Mouse (Mus musculus) MEL (cell line): ENCODE results near the gene Kdm6b. TPM values are rescaled to one million over a fixed set of nuclear protein-coding genes. Genes with fewer than 3 reads are reported as not detected.
A peak's percentile ranks its signal among the peaks of the same experiment; 100 is the strongest.

Source experiments
- DNase-seq: peaks from one replicate; pipeline ENCODE4 v3.0.0; 2011; ENCODE audit warnings: low read depth, low spot score
- H3K27ac ChIP-seq: 2 replicates; pipeline ENCODE4 v1.5.1; 2012; ENCODE audit warnings: low read depth, mild to moderate bottlenecking, control low read depth, low read length, moderate library complexity; ENCODE audit not compliant: control insufficient read depth
- H3K27me3 ChIP-seq, 2 experiments: fragments of 150-350 bp in 1 of 2; sonication (generic) in 1 of 2; 2 replicates each; pipeline ENCODE4 v1.6.1; 2012; ENCODE audit warnings: low read length in 2 of 2, mild to moderate bottlenecking in 2 of 2, improper control_type of control experiment in 1 of 2, moderate library complexity in 1 of 2; ENCODE audit not compliant: insufficient read depth in 2 of 2, control insufficient read depth in 1 of 2
- H3K36me3 ChIP-seq, 2 experiments: 2 replicates each; pipeline ENCODE4 v1.6.1; 2012 to 2014; ENCODE audit warnings: low read length in 2 of 2, improper control_type of control experiment in 1 of 2, inconsistent platforms in 1 of 2, mild to moderate bottlenecking in 1 of 2; ENCODE audit not compliant: insufficient read depth in 2 of 2, control insufficient read depth in 1 of 2
- H3K4me1 ChIP-seq, 2 experiments: fragments of 150-350 bp in 1 of 2; sonication (generic) in 1 of 2; 2 replicates each; pipeline ENCODE4 v1.6.1; 2012; ENCODE audit warnings: low read length in 2 of 2, improper control_type of control experiment in 1 of 2, mild to moderate bottlenecking in 1 of 2; ENCODE audit not compliant: insufficient read depth in 2 of 2, control insufficient read depth in 1 of 2
- H3K4me3 ChIP-seq, 2 experiments: fragments of 150-350 bp in 1 of 2; sonication (generic) in 1 of 2; 2 replicates each; pipeline ENCODE4 v1.5.1; 2012; ENCODE audit warnings: low read depth in 2 of 2, low read length in 2 of 2, mild to moderate bottlenecking in 2 of 2, moderate library complexity in 2 of 2, control low read depth in 1 of 2, improper control_type of control experiment in 1 of 2; ENCODE audit not compliant: control insufficient read depth in 1 of 2, insufficient read depth in 1 of 2
- H3K79me2 ChIP-seq: 2 replicates; pipeline ENCODE4 v1.6.1; 2012; ENCODE audit warnings: mild to moderate bottlenecking, low read length, moderate library complexity; ENCODE audit not compliant: control insufficient read depth, poor library complexity, insufficient read depth
- H3K9ac ChIP-seq: 2 replicates; pipeline ENCODE4 v1.6.1; 2012; ENCODE audit warnings: low read depth, mild to moderate bottlenecking, control low read depth, low read length, moderate library complexity; ENCODE audit not compliant: control insufficient read depth, poor library complexity, severe bottlenecking
- H3K9me3 ChIP-seq: fragments of 150-350 bp; sonication (generic); replicated peaks from 2 replicates; pipeline ENCODE4 v1.6.1; 2012; ENCODE audit warnings: mild to moderate bottlenecking, low read length, improper control_type of control experiment, moderate library complexity; ENCODE audit not compliant: insufficient read depth
- BHLHE40 ChIP-seq: IDR thresholded peaks from 2 replicates; pipeline ENCODE4 v1.6.1; 2012; ENCODE audit warnings: low read depth, mild to moderate bottlenecking, inconsistent platforms, low read length, improper control_type of control experiment, borderline replicate concordance
- CHD1 ChIP-seq: IDR thresholded peaks from 2 replicates; pipeline ENCODE4 v1.6.1; 2012; ENCODE audit warnings: low read depth, mild to moderate bottlenecking, inconsistent platforms, low read length, improper control_type of control experiment
- CHD2 ChIP-seq: IDR thresholded peaks from 2 replicates; pipeline ENCODE4 v1.6.1; 2011; ENCODE audit warnings: low read length, improper control_type of control experiment
- E2F4 ChIP-seq: IDR thresholded peaks from 2 replicates; pipeline ENCODE4 v1.6.1; 2011; ENCODE audit warnings: low read depth, low read length, improper control_type of control experiment, borderline replicate concordance
- ELF1 ChIP-seq: IDR thresholded peaks from 2 replicates; pipeline ENCODE4 v1.6.1; 2014; ENCODE audit warnings: low read depth, mild to moderate bottlenecking, inconsistent platforms, low read length, improper control_type of control experiment, moderate library complexity
- EP300 ChIP-seq, 2 experiments: IDR thresholded peaks; 2 replicates each; pipeline ENCODE4 v1.6.1; 2011; ENCODE audit warnings: improper control_type of control experiment in 2 of 2, low read length in 2 of 2, low read depth in 1 of 2, mild to moderate bottlenecking in 1 of 2
- ETS1 ChIP-seq: IDR thresholded peaks from 2 replicates; pipeline ENCODE4 v1.6.1; 2012; ENCODE audit warnings: low read depth, mild to moderate bottlenecking, inconsistent platforms, low read length, improper control_type of control experiment, moderate library complexity
- GABPA ChIP-seq: IDR thresholded peaks from 2 replicates; pipeline ENCODE4 v1.6.1; 2012; ENCODE audit warnings: low read depth, mild to moderate bottlenecking, inconsistent platforms, low read length, improper control_type of control experiment, moderate library complexity
- JUND ChIP-seq: IDR thresholded peaks from 2 replicates; pipeline ENCODE4 v1.6.1; 2011; ENCODE audit warnings: low read depth, mild to moderate bottlenecking, improper control_type of control experiment, low read length
- KAT2A ChIP-seq: conservative IDR thresholded peaks from 2 replicates; pipeline ENCODE4 v1.6.1; 2012; ENCODE audit warnings: low read depth, low read length, improper control_type of control experiment, inconsistent platforms
- MAFK ChIP-seq: IDR thresholded peaks from 2 replicates; pipeline ENCODE4 v1.6.1; 2011; ENCODE audit warnings: low read depth, mild to moderate bottlenecking, low read length, improper control_type of control experiment, borderline replicate concordance
- MAX ChIP-seq: IDR thresholded peaks from 2 replicates; pipeline ENCODE4 v1.6.1; 2011; ENCODE audit warnings: low read length, improper control_type of control experiment
- MEF2A ChIP-seq: IDR thresholded peaks from 2 replicates; pipeline ENCODE4 v1.6.1; 2014; ENCODE audit warnings: low read depth, mild to moderate bottlenecking, inconsistent platforms, low read length, improper control_type of control experiment; ENCODE audit not compliant: poor library complexity, insufficient replicate concordance, severe bottlenecking; ENCODE audit errors: extremely low read depth
- MXI1 ChIP-seq: IDR thresholded peaks from 2 replicates; pipeline ENCODE4 v1.6.1; 2011; ENCODE audit warnings: mild to moderate bottlenecking, low read depth, low read length, improper control_type of control experiment
- NELFE ChIP-seq: IDR thresholded peaks from 2 replicates; pipeline ENCODE4 v1.6.1; 2011; ENCODE audit warnings: low read depth, low read length, improper control_type of control experiment
- NRF1 ChIP-seq: IDR thresholded peaks from 2 replicates; pipeline ENCODE4 v1.6.1; 2014; ENCODE audit warnings: low read depth, mild to moderate bottlenecking, inconsistent platforms, low read length, improper control_type of control experiment, moderate library complexity; ENCODE audit not compliant: poor library complexity, insufficient read depth, severe bottlenecking
- POLR2A ChIP-seq, 2 experiments: IDR thresholded peaks; 2 replicates each; pipeline ENCODE4 v1.6.1; 2011 to 2012; ENCODE audit warnings: low read length in 2 of 2, mild to moderate bottlenecking in 2 of 2, control low read depth in 1 of 2, improper control_type of control experiment in 1 of 2, low read depth in 1 of 2, moderate library complexity in 1 of 2; ENCODE audit not compliant: control insufficient read depth in 1 of 2, insufficient read depth in 1 of 2, poor library complexity in 1 of 2
- POLR2AphosphoS5 ChIP-seq: IDR thresholded peaks from 2 replicates; pipeline ENCODE4 v1.6.1; 2012; ENCODE audit warnings: low read depth, borderline replicate concordance, mild to moderate bottlenecking, inconsistent platforms, low read length, moderate library complexity, mixed read lengths
- RAD21 ChIP-seq: IDR thresholded peaks from 2 replicates; pipeline ENCODE4 v1.6.1; 2011; ENCODE audit warnings: mild to moderate bottlenecking, low read depth, low read length, improper control_type of control experiment
- SIN3A ChIP-seq: IDR thresholded peaks from 2 replicates; pipeline ENCODE4 v1.6.1; 2012; ENCODE audit warnings: low read length, improper control_type of control experiment, inconsistent platforms
- SMC3 ChIP-seq: IDR thresholded peaks from 2 replicates; pipeline ENCODE4 v1.6.1; 2011; ENCODE audit warnings: low read depth, low read length, improper control_type of control experiment
- TAL1 ChIP-seq: IDR thresholded peaks from 2 replicates; pipeline ENCODE4 v1.6.1; 2012; ENCODE audit warnings: mild to moderate bottlenecking, inconsistent platforms, low read length, moderate library complexity, mixed read lengths
- TBP ChIP-seq: IDR thresholded peaks from 2 replicates; pipeline ENCODE4 v1.8.0; 2011; ENCODE audit warnings: low read depth, low read length, improper control_type of control experiment
- TCF12 ChIP-seq: IDR thresholded peaks from 2 replicates; pipeline ENCODE4 v1.6.1; 2014; ENCODE audit warnings: low read depth, mild to moderate bottlenecking, inconsistent platforms, low read length, improper control_type of control experiment, moderate library complexity
- ZC3H11A ChIP-seq: IDR thresholded peaks from 2 replicates; pipeline ENCODE4 v1.6.1; 2012; ENCODE audit warnings: low read depth, mild to moderate bottlenecking, inconsistent platforms, low read length, improper control_type of control experiment
- ZKSCAN1 ChIP-seq: IDR thresholded peaks from 2 replicates; pipeline ENCODE4 v1.6.1; 2012; ENCODE audit warnings: low read depth, mild to moderate bottlenecking, inconsistent platforms, low read length, improper control_type of control experiment, moderate library complexity
- ZMIZ1 ChIP-seq: IDR thresholded peaks from 2 replicates; pipeline ENCODE4 v1.6.1; 2012; ENCODE audit warnings: low read depth, mild to moderate bottlenecking, inconsistent platforms, low read length, improper control_type of control experiment, moderate library complexity
- ZNF384 ChIP-seq: IDR thresholded peaks from 2 replicates; pipeline ENCODE4 v1.6.1; 2012; ENCODE audit warnings: low read depth, mild to moderate bottlenecking, inconsistent platforms, low read length, improper control_type of control experiment
- polyA plus RNA-seq, 2 experiments: library from polyadenylated mRNA; stranded (reverse) in 1 of 2; unstranded in 1 of 2; fragments of >175 nt in 1 of 2; fragments of >200 nt in 1 of 2; gene quantifications; 2 replicates each; pipeline versions ENCODE4 v1.2.1 to v1.2.4; 2012; ENCODE audit warnings: low replicate concordance in 2 of 2, low read depth in 1 of 2; ENCODE audit not compliant: insufficient read length in 2 of 2, insufficient read depth in 1 of 2, missing spikeins in 1 of 2
- total RNA-seq: library from RNA; depleted of rRNA; stranded (reverse); fragments of 300-350 nt; gene quantifications from 2 replicates; pipeline ENCODE4 v1.2.3, GENCODE M21; 2012

The Kdm6b gene
- total and polyA plus RNA-seq, 3 experiments: 5.8 to 43.4 (median 25.0) TPM

- no peaks in the 10 kb centered on the region for H3K27me3 ChIP-seq
- peak overlapping the region; percentile 88 for H3K9ac ChIP-seq
- peak overlapping the region; percentile 83 for H3K27ac ChIP-seq
- peak overlapping the region; percentile 50 to 76 for H3K4me3 ChIP-seq
- H3K79me2 ChIP-seq: peaks cover 15% of the 10 kb centered on the region
- H3K4me1 ChIP-seq: peaks cover 13 to 30% of the 10 kb centered on the region in 2 experiments
- H3K36me3 ChIP-seq: peaks cover 0 to 15% of the 10 kb centered on the region in 2 experiments; a peak in 2 of 4 replicates
- DNase-seq: no peak
- H3K9me3 ChIP-seq: no peaks in the 10 kb centered on the region
- TF ChIP-seq TCF12 (peak; percentile 58), GABPA (no peak), NRF1 (no peak), NELFE (peak; percentile 5; the same call in 1 of the 2 replicates), ZNF384 (peak; percentile 91), RAD21 (no peak), MEF2A (no peak), TAL1 (no peak), ZKSCAN1 (no peak), BHLHE40 (peak; percentile 3; the same call in 1 of the 2 replicates), TBP (no peak; the same call in 1 of the 2 replicates), SIN3A (peak; percentile 76), MXI1 (peak; percentile 43; the same call in 1 of the 2 replicates), ZC3H11A (no peak), KAT2A (no peak), POLR2A (IDR thresholded peaks at IDR 0.05; ENCODE audit: control insufficient read depth in 1 of 2, insufficient read depth in 1 of 2, low read depth in 1 of 2, low read length in 2 of 2, poor library complexity in 1 of 2) (peak in 1 of 2 experiments; percentile 37; a peak in 1 of 4 replicates), MAFK (no peak), CHD1 (0 out of 2 replicates have a peak, but pooled peaks have one; percentile 86), ETS1 (peak; percentile 60; the same call in 1 of the 2 replicates), JUND (no peak), ZMIZ1 (no peak), MAX (peak; percentile 41; the same call in 1 of the 2 replicates), ELF1 (0 out of 2 replicates have a peak, but pooled peaks have one; percentile 4), EP300 (IDR thresholded peaks at IDR 0.05; ENCODE audit: low read depth in 1 of 2, low read length in 2 of 2) (peak in 1 of 2 experiments; percentile 28; a peak in 3 of 4 replicates), E2F4 (no peak), SMC3 (no peak; the same call in 1 of the 2 replicates), POLR2AphosphoS5 (no peak), CHD2 (peak; percentile 83)
These were observed 46.4 kb downstream of the Kdm6b start for GRCm38 (mm10) chr11:69366855-69367615.
